Mouse (Mus musculus) thymus, adult 2 months (tissue): ENCODE measurements around the gene Appbp2.

Experiments
- CTCF ChIP-seq: fragments of 200-500 bp; IDR thresholded peaks from 2 replicates; pipeline ENCODE4 v1.5.1; 2012; ENCODE audit warnings: mild to moderate bottlenecking, control low read depth, low read length, moderate library complexity, borderline replicate concordance; ENCODE audit not compliant: control insufficient read depth, poor library complexity, insufficient read depth; ENCODE audit errors: extremely low read depth
- POLR2A ChIP-seq: fragments of 200-500 bp; IDR thresholded peaks from 2 replicates; pipeline ENCODE4 v1.6.1; 2012; ENCODE audit warnings: mild to moderate bottlenecking, low read length, control low read depth, moderate library complexity; ENCODE audit not compliant: control insufficient read depth, poor library complexity, insufficient read depth; ENCODE audit errors: extremely low read depth

- no peak for TF ChIP-seq CTCF
- TF ChIP-seq POLR2A = no peak
These were observed 77.6 kb downstream of the Appbp2 start for GRCm38 (mm10) chr11:85157301-85157700.
